Mouse (Mus musculus): ENCODE results near the gene Mtfr2.

GRCm38 (mm10) chr10:20345736-20346135 is 1.8 kb upstream of the Mtfr2 start:
- TF ChIP-seq CTCF (IDR thresholded peaks at IDR 0.05; ENCODE audit: low read depth, low read length) (no peak), GATA1 (IDR thresholded peaks at IDR 0.05; ENCODE audit: borderline replicate concordance, low read length) (no peak), POLR2AphosphoS5 (IDR thresholded peaks at IDR 0.05; ENCODE audit: insufficient replicate concordance, low read depth, low read length) (no peak), GATA2 (IDR thresholded peaks at IDR 0.05; ENCODE audit: borderline replicate concordance, low read depth, low read length) (no peak)
